Mouse (Mus musculus) natural killer cell, adult 2 months (primary cell): Measurements from ENCODE around the gene Vmn2r99.

Experiments
- DNase-seq, 2 experiments: peaks; one replicate each; pipeline ENCODE4 v3.0.0; 2022; ENCODE audit warnings: low spot score in 2 of 2

Gene Vmn2r99

DNA sequence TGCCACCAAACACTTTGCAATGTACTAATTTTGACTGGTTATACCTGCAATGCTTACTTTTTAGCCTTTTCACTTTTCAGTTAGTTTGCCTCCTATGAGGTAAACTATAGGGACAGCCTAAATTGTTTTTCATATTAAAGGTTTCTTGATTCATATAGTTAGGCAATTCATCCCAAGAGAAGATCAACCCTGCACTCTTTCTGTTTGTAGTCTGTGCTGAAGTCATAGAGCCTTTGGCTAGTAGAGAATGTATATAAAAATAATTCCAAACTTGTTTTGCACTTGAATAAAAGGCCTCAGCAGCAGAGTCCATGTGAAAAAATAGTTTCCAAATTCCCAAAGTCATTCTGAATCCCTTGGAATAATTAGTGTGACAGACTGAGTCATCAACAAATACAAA lies at the start of gene Vmn2r99:
Vmn2r99 (plus strand) TSS at position 301 of the 400 bp plus-strand sequence.
- no peak for DNase-seq

DNA sequence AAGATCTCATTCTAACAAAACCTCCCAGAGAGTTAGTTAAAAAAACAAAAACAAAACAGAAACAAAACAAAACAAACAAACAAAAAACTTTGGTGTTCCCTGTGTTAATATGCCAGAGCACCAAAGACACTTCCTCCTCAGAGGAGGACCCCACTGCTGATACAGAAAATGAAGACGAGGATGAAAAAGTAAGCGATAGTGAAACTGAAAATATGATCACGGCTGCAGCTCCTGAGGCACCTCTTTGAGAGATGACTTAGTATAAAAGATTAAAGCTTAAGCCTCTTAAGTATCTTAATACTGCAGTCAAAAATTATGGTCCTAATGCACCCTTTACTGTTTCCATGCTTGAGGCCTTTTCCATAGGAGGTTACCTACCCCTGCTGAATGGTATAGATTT lies 75.9 kb downstream of the Vmn2r99 start:
- DNase-seq, result no peak

DNA sequence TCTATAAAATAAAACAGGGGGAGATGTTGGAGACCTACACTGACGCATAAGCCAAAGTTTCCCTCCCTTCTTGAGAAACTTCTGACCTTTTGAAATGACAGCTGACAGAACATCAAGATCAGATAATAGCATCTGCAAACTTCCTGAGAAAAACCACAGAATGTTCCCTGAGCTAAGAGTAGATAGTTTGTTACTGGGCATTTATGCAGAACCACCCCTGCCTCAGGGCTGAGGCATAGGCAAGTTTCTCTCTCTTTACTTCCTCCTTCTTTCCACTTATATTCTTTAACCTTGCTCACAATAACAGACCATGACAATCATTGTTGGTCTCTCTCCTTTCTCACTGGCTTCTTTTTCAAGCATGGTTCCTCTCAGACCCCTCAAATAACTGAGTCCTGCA lies 83.2 kb downstream of the Vmn2r99 start:
- DNase-seq, result no peak
